Mouse (Mus musculus) embryonic facial prominence, embryonic 11.5 days (tissue): Measurements from ENCODE around the gene Osbp. TPM values are rescaled to one million over a fixed set of nuclear protein-coding genes. Genes with fewer than 3 reads are reported as not detected.

Experiments
- ATAC-seq: fragments of 200-750 bp; cut with Nextera tagmentation; replicated peaks from 2 replicates; pipeline ENCODE4 v1.8.0; 2017; ENCODE audit warnings: low read depth; ENCODE audit not compliant: insufficient number of reproducible peaks, low FRiP score, low TSS enrichment
- DNase-seq: peaks from one replicate; pipeline ENCODE4 v3.0.0-alpha.2; 2015; ENCODE audit warnings: low spot score
- H3K27ac ChIP-seq: fragments of 300-500 bp; sonication (generic); replicated peaks from 2 replicates; pipeline ENCODE4 v1.5.1; 2014; ENCODE audit warnings: mild to moderate bottlenecking, low read depth, low read length, control low read depth
- H3K27me3 ChIP-seq: fragments of 300-500 bp; sonication (generic); 2 replicates; pipeline ENCODE4 v1.6.1; 2014; ENCODE audit warnings: mild to moderate bottlenecking, low read length, moderate library complexity, mixed read lengths; ENCODE audit not compliant: control insufficient read depth, insufficient read depth
- H3K36me3 ChIP-seq: fragments of 300-500 bp; sonication (generic); replicated peaks from 2 replicates; pipeline ENCODE4 v1.6.1; 2014; ENCODE audit warnings: low read depth, mild to moderate bottlenecking, low read length, moderate library complexity, mixed read lengths; ENCODE audit not compliant: control insufficient read depth, insufficient read depth
- H3K4me1 ChIP-seq: fragments of 300-500 bp; sonication (generic); 2 replicates; pipeline ENCODE4 v1.6.1; 2014; ENCODE audit warnings: low read length, mixed read lengths; ENCODE audit not compliant: control insufficient read depth, insufficient read depth
- H3K4me2 ChIP-seq: fragments of 300-500 bp; sonication (generic); 2 replicates; pipeline ENCODE4 v1.6.1; 2014; ENCODE audit warnings: low read depth, mild to moderate bottlenecking, control low read depth, low read length, moderate library complexity
- H3K4me3 ChIP-seq: fragments of 300-500 bp; sonication (generic); 2 replicates; pipeline ENCODE4 v1.5.1; 2014; ENCODE audit warnings: low read depth, low read length, control low read depth
- H3K9ac ChIP-seq: fragments of 300-500 bp; sonication (generic); replicated peaks from 2 replicates; pipeline ENCODE4 v1.6.1; 2014; ENCODE audit warnings: mild to moderate bottlenecking, control low read depth, low read length
- H3K9me3 ChIP-seq: fragments of 300-500 bp; sonication (generic); replicated peaks from 2 replicates; pipeline ENCODE4 v1.6.1; 2016; ENCODE audit warnings: mild to moderate bottlenecking, low read length, inconsistent platforms, mixed read lengths; ENCODE audit not compliant: control insufficient read depth
- WGBS: fragments of 180-500 bp; shearing (Covaris S2); extraction: QIAGEN DNeasy Blood & Tissue Kit; methylation state at CpG from one replicate; pipeline ENCODE4 v1.1.7; 2014; 5-methylcytosine and 5-hydroxymethylcytosine counted together
- polyA plus RNA-seq: library from polyadenylated mRNA; unstranded; fragments of >200 nt; fragmentation: Nextera tagmentation; extraction: Ambion mirVana; gene quantifications from 2 replicates; pipeline ENCODE4 v1.2.1, GENCODE M21; 2014

Osbp gene
- polyA plus RNA-seq, 1 experiment from 2014 or later, result 7.2 TPM

GRCm38 (mm10) chr19:12004216-12005008 lies 38.7 kb downstream of the Osbp start:
- no peaks in the 10 kb centered on the region for H3K27me3 ChIP-seq
- no peaks in the 10 kb centered on the region for H3K4me1 ChIP-seq
- H3K36me3 ChIP-seq, result no peaks in the 10 kb centered on the region
- peak overlapping the region; percentile 30; the same call in 1 of the 2 replicates for H3K4me2 ChIP-seq
- ATAC-seq (no peak), DNase-seq (peak; percentile 4)
- 63% methylated on average over 9 of the region's 9 CpGs for WGBS
- no peak overlapping the region for H3K9ac ChIP-seq
- H3K4me3 ChIP-seq, result peak overlapping the region; percentile 39; the same call in 1 of the 2 replicates
- no peaks in the 10 kb centered on the region for H3K9me3 ChIP-seq
- no peak overlapping the region for H3K27ac ChIP-seq

GRCm38 (mm10) chr19:12005376-12006360 lies 39.9 kb downstream of the Osbp start:
- peak overlapping the region; percentile 64 for H3K4me2 ChIP-seq
- peak overlapping the region; percentile 37 for H3K9ac ChIP-seq
- H3K36me3 ChIP-seq, result no peaks in the 10 kb centered on the region
- WGBS, result under 1% methylated on average over 41 of the region's 41 CpGs
- H3K4me1 ChIP-seq, result no peaks in the 10 kb centered on the region
- no peak overlapping the region for H3K27ac ChIP-seq
- ATAC-seq, result peak; percentile 51; the same call in 1 of the 2 replicates
- H3K9me3 ChIP-seq, result no peaks in the 10 kb centered on the region
- H3K4me3 ChIP-seq, result peak overlapping the region; percentile 39
- DNase-seq, result peak; percentile 96
- H3K27me3 ChIP-seq, result no peaks in the 10 kb centered on the region

DNA sequence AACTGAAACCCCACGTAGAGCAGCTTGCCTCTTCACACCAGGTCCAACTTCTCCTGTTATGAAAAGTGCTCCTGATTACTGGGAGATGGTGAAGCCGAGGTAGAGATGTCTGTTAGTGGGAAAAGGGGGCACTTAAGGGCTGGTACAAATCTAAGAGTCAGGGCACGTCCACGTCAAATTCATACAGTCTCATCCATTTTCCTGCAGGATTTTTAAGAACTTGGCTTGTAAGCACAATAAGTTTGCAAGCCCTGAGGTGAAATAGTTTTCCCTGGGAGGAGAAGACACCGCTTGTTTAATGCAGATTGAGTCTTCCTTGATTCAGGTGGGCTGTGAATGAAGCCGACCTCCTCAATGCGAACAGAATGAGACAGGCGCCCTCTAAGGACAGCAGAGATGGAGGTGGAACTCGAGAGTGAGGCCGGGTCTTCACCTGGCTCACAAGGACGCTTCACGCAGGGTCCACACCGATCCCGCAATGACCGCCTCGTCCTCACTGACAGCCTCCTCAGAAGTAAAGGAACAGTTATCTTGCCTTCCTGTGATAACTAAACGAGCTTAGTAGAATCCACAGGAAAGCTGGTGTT lies 40.7 kb downstream of the Osbp start:
- peak; percentile 31 for DNase-seq
- under 1% methylated on average over 17 of the region's 17 CpGs for WGBS
- Histone ChIP-seq H3K9ac (peak overlapping the region; percentile 37), H3K4me1 (no peaks in the 10 kb centered on the region), H3K4me2 (peak overlapping the region; percentile 64), H3K36me3 (no peaks in the 10 kb centered on the region), H3K27ac (no peak overlapping the region), H3K27me3 (no peaks in the 10 kb centered on the region), H3K9me3 (no peaks in the 10 kb centered on the region), H3K4me3 (peak overlapping the region; percentile 39)
- no peak for ATAC-seq

- H3K4me1 ChIP-seq, result no peaks in the 10 kb centered on the region
- H3K4me2 ChIP-seq, result peak overlapping the region; percentile 64
- no peaks in the 10 kb centered on the region for H3K36me3 ChIP-seq
- DNase-seq (peak; percentile 75), ATAC-seq (no peak)
- no peaks in the 10 kb centered on the region for H3K27me3 ChIP-seq
- no peak overlapping the region for H3K27ac ChIP-seq
- no peak overlapping the region for H3K9ac ChIP-seq
- no peaks in the 10 kb centered on the region for H3K9me3 ChIP-seq
- 7% methylated on average over 17 of the region's 17 CpGs for WGBS
- peak overlapping the region; percentile 39 for H3K4me3 ChIP-seq
These were observed 41.6 kb downstream of the Osbp start for GRCm38 (mm10) chr19:12007105-12007931.

DNA sequence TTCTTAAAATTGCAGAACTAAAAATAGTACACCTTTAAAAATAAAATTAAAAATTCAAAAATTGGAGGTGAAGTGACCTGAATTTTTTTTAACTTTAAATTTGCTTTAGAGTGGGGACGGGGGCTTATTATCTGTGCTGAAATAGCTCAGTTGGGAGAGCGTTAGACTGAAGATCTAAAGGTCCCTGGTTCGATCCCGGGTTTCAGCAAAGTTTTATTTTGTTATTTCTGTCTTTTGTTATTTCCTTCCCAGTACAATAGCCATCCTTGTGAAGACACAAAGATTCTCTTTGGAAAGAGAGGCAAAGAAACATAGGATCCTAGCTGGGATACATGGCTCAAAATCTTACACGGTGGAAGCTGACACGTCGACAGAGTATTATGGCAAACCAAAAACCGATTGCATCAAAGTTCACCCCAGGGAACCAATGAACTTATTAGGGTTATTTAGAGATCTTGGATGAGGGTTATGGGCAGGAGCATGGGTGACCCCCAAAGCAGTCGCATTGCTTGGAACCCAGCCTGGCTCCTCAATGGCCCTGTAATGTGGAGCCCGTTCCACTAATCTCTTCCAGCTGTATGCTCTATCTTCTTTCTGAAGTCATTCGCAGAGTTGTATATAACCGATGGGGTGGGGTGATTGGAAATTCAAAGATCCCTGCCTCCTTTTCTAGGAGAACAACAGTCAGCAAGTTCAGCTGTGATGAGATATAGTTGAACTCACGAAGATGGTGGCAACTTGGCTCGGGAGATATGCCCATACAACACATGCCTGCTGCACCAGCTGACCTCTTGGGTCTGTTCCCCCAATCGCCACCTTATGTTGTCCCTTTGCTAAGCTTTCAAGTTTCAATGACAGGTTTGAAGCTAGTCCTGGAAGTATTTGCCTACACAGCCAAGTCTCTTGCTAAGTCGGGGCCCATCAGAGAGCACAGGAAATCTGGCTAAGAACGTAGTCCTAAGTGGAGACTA lies 43.0 kb downstream of the Osbp start:
- H3K9ac ChIP-seq, result no peak overlapping the region
- no peak overlapping the region for H3K4me2 ChIP-seq
- no peaks in the 10 kb centered on the region for H3K4me1 ChIP-seq
- 14% methylated on average over 17 of the region's 17 CpGs for WGBS
- H3K27ac ChIP-seq, result no peak overlapping the region; the same call in 1 of the 2 replicates
- ATAC-seq, result no peak
- H3K9me3 ChIP-seq, result no peaks in the 10 kb centered on the region
- H3K36me3 ChIP-seq, result no peaks in the 10 kb centered on the region
- H3K4me3 ChIP-seq, result no peak overlapping the region
- H3K27me3 ChIP-seq, result no peaks in the 10 kb centered on the region
- DNase-seq, result peak; percentile 54

DNA sequence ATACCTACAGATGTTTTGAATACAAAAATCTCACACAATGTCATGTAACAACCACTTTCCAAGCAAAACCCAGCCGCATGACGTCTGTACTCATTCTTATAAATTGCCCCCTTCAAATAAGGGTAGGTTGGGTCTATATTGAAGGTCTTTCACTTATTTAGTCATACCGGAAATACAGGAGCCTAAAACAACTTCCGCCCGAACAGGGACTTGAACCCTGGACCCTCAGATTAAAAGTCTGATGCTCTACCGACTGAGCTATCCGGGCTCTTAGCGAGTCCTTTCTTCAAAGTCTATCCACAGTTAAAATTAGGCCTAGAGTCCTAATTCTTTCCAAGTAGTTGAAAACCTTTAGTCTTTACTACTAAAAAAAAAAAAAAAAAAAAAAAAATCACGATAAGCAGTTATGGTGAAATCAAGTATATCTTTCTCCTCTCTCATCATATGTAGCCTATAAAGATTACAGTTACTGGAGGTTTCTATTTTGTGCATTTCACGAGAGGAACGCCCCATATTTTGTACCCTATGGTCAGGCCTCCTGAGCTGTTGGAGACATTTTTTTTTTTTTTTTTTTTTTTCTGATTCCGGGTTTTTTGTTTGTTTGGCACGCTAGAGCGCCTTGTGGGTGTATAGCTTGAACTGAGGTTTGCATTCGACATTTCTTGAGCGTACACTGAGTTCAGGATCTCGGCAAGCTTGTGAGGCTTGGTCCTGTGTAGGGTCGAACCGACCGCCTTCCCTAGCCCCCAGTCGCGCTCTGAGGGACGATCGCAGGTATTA lies 44.0 kb downstream of the Osbp start:
- Histone ChIP-seq H3K4me3 (peak overlapping the region; percentile 57), H3K9me3 (no peaks in the 10 kb centered on the region), H3K4me1 (no peaks in the 10 kb centered on the region), H3K27me3 (no peaks in the 10 kb centered on the region), H3K27ac (peak overlapping the region; percentile 69), H3K36me3 (no peaks in the 10 kb centered on the region), H3K4me2 (peak overlapping the region; percentile 46), H3K9ac (peak overlapping the region; percentile 74)
- ATAC-seq, result peak; percentile 15; the same call in 1 of the 2 replicates
- under 1% methylated on average over 24 of the region's 24 CpGs for WGBS
- peak; percentile 92 for DNase-seq
